Mouse (Mus musculus) WW6 (cell line): Measurements from ENCODE around the gene Cnih1.
"Not testable (repeated sequence)": the region's sequence is repeated elsewhere in the genome, so short reads cannot be mapped to it uniquely, and the experiment has no call there.

Experiments
- DNase-seq: peaks from one replicate; pipeline ENCODE4 v3.0.0-alpha.2; 2013; ENCODE audit warnings: low read depth, low spot score

The Cnih1 gene

DNA sequence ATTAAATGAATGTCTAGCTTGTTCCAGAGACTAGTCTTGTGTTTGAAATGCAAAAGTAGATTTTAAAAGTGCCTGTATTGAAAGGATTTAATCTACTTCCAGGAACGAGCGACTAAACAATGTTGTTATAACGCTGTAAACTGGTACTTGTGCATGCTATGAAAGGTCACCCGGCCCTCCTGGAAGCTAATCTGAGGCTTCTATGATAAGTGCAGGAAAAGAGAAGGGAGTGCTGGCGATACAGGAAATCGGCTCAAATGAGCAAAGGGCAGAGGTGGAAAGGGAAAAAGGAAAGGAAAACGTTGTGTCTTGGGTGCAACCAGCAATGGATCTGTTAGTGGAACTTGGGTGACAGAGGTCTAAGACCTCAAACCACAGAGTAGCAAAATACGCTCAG lies 292 bp upstream of the Cnih1 start:
- DNase-seq, result no peak

DNA sequence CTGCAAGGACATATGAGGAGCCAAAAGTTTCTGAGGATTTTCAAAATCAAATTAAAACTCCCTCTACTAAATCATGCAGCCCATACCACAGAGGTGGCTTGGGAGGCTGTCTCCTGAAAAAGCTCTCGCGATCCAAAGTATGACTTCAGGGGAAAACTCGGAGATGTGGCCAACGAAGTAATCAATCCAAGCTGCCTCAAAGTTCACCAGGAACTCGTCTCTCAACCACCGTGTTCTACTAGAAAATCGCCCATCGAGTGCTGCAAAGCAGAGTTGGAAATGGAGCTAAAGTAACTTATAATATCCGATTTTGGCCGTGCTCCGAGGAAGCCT lies 791 bp downstream of the Cnih1 start:
- DNase-seq, result no peak

DNA sequence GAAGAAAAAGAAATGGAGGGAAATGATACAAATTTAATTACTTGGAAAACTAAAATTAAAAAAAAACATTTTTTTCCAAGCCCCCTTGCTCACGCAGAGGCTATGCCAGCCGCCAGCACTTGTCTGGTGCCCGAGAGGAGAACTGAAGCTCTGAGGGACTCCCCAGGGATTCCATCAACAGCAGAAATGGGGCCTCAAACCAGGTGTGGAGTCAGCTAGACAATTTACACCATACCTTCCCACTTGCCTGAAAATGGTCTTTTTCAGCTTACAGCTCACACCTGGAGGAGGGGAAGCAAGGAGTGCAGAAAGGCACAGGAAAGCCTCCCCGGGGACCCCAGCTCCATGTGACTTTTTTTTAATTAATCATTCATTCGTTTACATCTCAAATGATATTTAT lies 3.0 kb downstream of the Cnih1 start:
- no peak for DNase-seq

DNA sequence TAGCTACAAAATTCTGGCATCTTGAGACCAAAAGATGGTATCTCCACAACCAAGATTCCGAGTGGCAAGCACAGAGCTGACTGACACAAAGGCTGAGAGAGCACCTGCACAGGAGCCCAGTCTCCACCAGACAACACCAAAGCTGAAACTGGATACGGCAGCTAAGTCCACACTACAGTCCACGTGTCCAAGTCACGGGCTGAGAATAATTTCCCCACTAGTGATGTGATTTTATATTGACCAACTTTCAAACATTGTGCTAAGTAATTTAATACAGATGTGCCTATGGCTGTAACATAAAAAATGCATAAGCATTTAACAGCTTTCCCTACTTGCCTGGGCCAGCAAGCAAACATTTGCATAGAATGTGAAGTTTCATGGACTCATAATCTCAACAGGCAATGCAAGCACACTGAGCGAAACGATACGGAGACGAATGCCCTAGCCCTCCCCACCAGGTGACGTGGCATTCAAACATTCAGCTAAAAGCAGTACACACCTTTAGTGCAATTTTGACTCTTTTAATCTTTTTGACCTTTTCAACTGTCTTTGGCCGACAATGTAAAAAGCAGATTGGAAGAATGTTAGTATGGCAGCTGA lies 4.8 kb downstream of the Cnih1 start:
- DNase-seq, result no peak

DNA sequence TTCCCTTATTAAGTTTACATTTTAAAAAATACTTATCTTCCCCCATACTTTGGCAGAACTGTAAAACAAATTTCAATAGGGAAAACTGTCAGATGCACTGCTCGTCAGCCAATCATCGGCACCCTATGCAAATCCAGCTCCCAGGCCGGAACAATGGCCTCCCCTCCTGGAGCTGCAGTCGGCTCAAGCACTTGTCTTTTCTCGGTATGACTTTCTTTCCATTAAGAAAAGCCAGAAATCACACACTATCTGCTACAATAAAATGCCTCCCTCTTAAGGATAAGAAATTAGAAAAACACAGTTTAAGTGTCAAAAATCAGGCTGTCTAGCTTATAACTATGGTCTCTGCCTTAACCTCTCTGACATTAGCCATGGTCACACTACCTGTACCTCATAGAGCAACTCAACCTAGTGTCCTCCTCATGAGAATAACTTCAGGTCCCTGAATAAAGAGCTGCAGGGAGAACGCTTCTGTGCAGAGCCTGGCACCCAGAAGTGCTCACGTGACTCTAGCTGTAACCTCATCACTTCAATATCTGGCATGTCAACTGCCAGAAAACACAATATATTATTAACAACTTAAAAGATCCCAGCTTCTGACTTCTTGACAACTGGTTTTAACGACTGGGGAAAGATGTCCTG lies 5.9 kb downstream of the Cnih1 start:
- DNase-seq, result no peak

DNA sequence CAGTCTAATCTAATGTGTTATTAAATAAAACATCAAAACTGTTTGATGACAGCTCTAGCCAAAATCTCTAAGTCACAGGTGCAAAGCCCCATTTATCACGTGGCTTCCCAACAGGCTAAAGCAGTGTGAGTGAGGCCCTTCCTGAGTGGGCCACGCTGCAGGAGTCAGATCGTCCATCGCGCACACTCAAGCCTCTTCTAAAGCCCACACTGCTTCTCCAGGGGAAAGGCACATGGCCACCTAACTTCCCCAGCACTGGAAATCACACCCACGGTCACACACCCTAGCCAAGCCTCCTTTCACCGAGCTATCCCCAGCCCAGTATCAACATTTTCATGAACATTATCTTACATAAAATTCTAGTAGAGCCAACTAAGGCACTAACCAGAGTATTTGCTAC lies 7.1 kb downstream of the Cnih1 start:
- DNase-seq, result no peak

DNA sequence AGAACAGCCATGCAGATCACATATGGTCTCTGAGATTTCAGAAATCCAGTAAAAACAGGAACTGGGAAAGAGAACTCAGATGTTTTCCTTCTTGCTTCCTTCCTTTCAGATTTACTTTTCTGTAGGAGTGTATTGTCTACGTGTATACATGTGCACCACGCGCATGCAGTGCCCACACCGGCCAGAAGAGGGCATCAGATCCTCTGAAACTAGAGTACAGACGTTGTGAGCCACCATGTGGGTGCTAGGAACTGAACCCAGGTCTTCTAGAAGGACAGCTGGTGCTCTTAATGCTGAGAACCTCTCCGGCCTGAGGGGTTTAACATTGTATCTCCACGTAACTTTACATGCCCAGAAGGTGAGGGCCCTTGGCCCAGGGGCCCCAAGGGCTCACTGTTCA lies 9.0 kb downstream of the Cnih1 start:
- DNase-seq, result no peak

DNA sequence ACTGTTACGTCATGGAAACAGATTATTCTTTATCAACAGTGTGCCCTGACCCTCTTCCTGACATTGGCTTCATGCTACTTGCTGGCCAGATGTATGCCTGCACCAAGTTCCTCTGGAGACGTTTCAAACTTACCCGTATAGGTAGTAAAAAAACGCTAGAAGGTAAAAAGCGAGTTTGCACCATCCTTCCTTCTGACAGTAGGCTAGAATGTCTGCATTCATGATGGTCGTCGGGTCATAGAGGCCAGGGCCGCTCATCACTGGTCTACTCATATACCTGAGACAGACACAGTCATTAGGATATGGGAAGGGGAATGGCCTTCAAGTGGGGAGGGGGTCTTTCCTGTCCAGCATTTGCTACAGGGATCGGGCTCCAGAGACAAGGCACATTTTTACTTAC lies 9.5 kb downstream of the Cnih1 start:
- DNase-seq, result no peak

DNA sequence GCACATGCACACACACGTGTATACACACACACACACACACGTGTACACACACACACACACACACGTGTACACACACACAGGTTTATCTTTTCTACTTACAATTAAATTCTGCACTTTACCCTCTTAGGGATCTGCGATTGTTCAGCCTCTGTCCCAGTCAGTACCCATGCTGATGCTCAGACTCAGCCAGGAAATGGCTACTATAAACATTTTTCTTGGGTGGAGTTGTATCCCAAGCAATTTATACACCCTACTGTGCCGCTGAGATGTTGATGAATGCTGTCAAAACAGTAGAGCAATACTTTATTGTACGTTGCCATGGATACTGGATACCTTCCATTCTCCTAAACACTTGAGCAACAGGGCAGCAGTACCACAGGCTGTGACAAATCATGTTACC lies 18.2 kb downstream of the Cnih1 start:
- DNase-seq, result no peak

DNA sequence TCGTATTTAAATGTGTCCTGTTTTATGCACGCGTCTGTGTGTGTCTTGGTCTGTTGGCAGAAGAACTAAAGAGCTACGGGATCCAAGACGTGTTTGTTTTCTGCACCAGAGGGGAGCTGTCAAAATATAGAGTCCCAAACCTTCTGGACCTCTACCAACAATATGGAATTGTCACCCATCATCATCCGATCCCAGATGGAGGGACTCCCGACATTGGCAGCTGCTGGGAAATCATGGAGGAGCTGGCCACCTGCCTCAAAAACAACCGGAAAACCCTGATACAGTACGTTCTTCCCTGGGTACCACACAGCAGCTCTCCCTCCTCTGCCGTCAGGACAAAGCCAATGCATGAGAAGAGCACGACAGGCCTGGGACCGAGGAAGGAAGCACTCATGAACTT lies 21.1 kb downstream of the Cnih1 start:
- DNase-seq, result no peak

DNA sequence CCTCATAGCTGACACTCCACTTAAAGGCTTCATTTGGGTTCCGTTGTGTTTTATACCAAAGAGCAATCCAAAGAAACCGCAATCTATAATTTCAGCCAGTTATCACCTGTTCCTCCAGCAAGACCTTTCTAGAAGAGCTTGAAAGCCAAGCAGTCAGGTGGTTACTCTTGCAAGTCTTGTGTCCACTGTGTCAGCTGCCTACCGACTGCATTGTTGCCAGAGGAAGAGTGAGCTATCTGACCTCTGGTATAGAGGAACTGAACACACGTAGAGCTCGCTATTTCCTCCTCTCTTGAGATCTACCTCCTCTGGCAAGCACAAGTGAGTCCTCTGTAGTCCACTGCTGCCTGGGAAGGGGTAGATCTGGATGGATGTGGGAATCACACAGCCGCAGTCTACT lies 27.0 kb downstream of the Cnih1 start:
- no peak for DNase-seq

DNA sequence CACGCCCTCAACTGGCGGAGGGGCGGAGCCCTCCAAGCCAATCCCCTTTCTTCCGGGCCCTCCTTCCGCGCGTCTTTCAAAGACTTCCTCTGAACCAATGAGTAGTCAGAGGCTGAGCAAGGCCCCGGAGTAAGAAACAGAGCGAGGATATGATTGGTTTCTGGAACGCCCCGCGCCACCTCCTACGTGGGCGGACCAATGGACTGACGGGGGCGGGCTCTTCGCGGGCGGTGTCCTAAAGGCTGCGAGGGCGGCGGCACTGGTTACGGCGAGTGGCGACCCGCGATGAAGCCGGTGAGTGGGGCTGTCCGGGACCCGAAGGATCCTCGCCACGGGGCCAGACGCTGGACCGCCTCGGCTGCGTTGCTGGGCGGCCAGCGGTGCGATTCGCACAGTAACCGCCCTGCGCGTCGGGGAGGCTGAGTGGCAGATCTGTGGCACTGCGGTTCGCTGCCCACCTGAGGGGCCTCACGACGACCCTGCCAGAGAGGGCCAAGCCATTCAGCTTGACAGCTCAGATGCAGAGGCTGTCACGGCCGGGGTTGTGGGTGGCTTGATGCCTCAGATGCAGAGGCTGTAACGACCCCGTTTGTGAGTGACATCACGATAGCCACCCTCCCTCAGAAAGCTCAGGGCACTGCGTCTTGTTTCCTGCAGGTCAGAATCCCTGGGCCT lies 27.7 kb downstream of the Cnih1 start, which contains the start of gene Cdkn3:
Cdkn3 (plus strand) TSS at position 187 of the 675 bp plus-strand sequence.
- peak; percentile 75 for DNase-seq

DNA sequence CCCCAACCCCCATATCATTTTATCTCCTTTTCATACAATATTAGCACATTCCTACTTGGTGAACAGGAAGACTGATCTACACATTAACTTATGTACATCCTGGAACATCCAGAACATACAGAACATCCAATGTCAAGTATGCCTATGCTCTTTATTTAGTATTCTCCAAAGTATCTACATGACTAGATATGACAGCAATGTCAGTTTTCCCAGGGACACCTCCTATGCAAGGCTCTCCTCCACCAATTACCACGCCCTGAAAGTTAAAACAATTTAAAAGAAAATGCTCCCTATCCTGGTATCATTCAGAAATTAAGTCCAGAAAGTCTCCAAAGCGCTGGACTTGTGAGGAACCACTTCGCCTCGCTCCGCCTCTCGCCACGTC lies 28.2 kb downstream of the Cnih1 start:
- no peak for DNase-seq

DNA sequence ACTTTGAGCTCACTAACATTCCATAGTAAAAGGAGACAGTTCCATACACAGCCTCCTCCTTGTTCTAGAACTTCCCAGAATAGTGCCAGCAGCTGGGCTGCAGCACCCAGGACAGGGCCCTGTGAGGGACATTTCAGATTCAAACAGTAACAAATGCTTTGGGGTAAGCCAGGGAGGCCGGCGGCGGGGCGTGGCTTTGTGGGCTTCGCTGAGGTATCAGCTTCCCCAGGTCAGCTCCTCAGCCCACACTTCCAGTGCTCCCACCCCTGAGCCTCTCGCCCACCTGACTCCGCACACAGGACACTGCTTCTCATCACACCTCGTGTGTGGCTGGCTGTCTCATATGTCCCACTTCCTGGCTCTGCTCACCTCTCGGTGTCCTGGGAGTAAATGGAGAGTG lies 30.5 kb downstream of the Cnih1 start:
- no peak for DNase-seq

DNA sequence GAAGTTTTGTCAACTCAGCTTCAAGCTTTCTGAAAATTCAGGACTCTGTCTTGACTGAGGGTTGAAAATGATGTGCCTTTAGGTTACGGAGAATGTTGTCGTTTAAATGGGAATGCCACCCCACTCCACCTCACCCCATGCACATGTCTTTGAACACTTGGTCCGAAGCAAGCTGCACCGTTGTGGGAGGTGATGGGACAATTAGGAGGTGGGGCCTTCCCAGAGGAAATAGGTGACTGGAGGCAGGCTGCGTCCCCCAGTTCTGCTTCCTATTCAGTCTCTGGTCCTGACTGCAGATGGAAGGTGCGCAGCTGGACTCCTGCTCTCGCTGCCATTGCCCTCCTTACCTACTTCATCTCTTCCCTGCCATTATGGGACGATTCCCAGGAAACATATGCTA lies 32.4 kb downstream of the Cnih1 start:
- DNase-seq, result no peak

DNA sequence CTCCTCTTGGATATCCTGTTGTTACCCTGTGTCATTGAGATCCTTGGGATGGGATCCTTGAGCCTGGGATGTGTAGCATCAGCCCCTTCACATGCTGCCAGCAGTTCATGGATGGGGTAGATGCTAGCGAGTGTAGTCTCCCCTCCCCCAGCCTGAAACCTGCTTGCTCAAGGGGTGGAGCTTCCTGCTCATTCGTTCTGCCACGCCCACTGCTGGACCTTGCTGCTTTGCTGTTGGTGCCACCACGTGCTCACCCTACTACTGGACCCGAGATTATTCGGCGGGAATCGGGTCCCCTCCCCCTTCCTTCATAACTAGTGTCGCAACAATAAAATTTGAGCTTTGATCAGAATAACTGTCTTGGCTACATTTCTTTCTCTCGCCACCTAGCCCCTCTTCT lies 33.8 kb downstream of the Cnih1 start:
- DNase-seq, result not testable (repeated sequence)

DNA sequence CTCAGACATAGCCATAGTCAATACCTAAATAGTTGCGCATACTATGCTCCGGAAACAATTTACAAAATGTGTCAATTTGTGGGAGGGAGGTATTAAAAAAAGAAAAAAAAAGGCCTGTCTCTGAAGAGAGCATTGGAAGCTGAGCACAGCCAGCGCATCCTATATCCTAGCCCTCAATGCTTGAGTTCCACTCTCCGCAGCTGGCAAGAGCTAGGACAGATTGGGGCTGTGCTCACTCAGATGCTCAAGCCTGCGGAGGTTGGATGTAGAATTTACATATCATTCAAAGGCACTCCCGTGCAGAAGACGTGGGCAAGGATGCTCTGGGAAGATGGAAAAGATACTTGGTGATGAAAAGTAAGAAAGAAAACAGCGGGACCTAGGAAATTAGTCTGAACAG lies 42.8 kb downstream of the Cnih1 start:
- no peak for DNase-seq

DNA sequence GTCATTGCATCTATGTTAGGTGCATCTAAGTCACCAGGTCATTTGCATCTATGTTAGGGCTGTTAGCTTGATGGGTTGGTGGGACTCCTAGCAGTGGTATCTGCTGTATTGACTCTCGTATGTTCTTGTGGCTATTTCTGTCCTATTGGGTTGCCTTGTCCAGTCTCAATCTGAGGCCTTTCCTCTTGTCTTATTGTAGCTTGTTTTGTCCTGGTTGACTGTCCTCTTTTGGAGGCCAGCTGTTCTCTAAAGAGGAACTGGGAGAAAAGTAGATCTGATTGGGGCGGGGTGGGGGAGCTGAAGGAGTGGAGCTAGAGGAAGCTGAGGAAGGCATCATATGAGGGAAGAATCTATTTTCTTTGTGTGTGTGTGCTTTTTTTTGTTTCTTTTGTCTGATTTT lies 45.5 kb downstream of the Cnih1 start:
- no peak for DNase-seq

DNA sequence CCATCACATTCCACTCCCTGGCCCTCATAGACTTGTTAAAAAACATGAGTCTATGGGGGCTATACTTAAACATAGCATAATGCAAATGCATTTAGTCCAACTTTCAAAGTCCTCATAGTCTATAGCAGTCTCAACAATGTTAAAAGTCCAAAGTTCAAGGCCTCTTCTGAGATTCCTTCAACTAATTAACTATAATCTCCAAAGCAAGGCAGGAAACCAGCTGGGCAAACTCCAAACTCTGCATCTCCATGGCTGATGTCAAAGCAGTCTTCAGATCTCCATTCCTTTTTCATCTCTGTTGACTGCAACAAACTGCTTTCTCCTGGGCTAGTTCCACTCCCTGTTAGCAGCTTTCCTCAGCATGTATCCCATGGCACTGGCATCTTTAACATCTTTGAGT lies 50.9 kb downstream of the Cnih1 start:
- DNase-seq, result not testable (repeated sequence)

DNA sequence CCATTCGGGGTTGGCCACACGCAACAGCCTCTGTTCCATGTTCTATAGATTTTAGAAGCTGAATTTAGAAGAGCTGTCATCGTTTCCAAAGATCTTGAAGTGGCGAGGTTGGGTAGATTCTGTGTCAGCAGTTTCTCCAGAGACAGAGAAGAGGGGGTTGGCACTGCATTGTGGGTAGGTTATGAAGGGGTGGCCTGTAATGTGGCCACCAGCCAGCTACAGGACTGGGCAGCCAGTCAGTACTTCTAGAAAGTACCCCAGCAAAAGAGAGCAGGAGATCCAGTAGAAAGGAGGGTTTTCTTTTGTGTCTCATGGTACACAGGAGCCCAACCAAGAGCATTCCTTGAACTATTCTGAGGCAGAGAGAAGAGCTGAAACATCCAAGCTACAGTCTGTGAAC lies 51.8 kb downstream of the Cnih1 start:
- DNase-seq, result no peak

DNA sequence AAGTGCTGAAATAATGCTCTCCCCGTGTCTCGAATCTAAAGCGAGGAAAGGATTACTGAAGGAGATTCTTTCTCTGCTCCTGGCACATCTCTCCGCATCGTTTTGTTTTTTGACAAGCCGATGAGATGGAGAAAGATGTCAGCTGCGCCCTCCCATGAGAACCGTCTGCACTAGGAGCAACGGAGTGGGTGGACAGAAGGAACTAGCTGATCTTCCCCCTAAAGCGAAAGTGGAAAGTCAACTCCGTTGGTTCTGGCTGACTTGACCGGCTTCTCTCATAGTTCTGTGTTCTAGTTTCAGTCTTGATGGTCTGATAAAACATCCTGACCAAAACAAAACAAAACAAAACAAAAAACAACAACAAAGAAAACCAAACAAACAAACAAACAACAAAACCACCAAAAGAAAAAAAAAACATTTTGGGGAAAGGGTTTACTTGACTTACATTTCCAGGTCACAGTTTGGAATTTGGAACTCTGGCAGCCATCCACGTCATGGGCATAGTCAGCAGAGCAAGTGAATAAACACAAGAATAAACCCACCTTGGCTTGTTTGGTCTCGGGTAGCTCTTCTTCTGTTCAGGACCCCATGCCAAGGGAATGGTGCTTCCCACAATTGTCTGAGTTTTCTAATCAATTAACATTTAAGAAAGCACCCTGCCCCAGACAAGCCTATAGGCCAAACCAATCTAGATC lies 53.3 kb downstream of the Cnih1 start:
- DNase-seq, result no peak

DNA sequence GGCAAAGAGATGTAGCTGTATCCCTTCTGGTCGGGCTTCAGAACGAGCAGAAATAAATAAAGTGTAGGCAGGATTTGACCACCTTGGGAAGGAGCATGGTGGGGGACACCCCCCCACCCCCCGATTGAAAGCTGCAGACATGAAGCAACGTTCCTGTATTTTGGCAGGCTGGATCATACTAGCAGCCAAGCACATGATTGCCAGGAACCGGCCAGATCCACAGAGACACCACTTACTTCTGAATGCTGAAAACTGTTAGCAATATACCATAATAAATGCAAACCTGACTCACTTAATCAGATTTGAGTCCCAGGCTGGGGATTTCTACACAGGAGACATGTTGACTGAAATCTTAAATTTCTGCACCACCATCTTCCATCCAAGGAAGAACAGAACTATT lies 53.9 kb downstream of the Cnih1 start:
- DNase-seq, result no peak

DNA sequence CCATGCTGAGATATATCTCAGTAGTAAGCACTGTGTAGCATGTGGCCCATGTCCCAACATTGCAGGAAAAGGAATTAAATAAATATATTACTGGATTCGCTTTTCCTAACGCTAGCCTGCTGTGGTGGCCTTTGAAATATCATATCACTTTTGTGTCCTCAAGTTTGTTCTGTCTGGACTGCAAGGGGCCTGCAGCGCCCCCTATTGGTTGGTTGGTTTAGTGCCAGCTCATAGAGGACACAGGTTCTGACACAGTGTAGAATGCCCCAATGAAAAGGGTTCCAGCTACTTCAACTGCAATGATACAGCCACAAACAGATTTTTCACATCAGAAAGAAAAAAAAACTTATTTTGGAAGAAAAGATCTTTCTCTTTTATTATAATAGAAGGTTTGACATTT lies 62.5 kb downstream of the Cnih1 start:
- DNase-seq, result no peak
